ENCODE assay signal across 8 mouse cellular contexts in genomic region chr9:7763614-7764300, GRCm38 (mm10). TPM values are rescaled to one million over a fixed set of nuclear protein-coding genes. Genes with fewer than 3 reads are reported as not detected.
A peak's percentile ranks its signal among the peaks of the same experiment; 100 is the strongest.
DNase-seq lines count a peak whose midpoint lies in the region; ATAC-seq and TF ChIP-seq lines count a peak whose summit lies in the region.

TSS of gene Tmem123 (plus strand) at chr9:7764041.

- peak; percentile 81 for ATAC-seq in activated CD4-positive, CD25-positive, alpha-beta regulatory T cell, adult 4 months

- peak; percentile 99 for DNase-seq in gastrocnemius, adult 8-10 months (ENCODE audit: low spot score in 2 of 2)
- peak; percentile 94 for DNase-seq in hindlimb bud, embryonic 11.5 days (ENCODE audit: extremely low spot score, low read depth, low spot score)
- DNase-seq in left cerebral cortex, adult 8-10 months (ENCODE audit: low spot score in 2 of 2): peak; percentile 77 to 95
- peak; percentile 95 for DNase-seq in right cerebral cortex, postnatal 10 days (ENCODE audit: low spot score in 2 of 2)
- DNase-seq in urinary bladder, postnatal 25 days (ENCODE audit: low spot score): peak; percentile 99

- H3K27ac ChIP-seq in cortical plate, adult 2 months (ENCODE audit: insufficient read depth, low read length): peak within 1 kb of the TSS; percentile 75

- peak within 1 kb of the TSS; percentile 53 for H3K4me3 ChIP-seq in cortical plate, adult 2 months (ENCODE audit: insufficient read depth, low read length)
- peak within 1 kb of the TSS; percentile 95 for H3K4me3 ChIP-seq in megakaryocyte, embryonic 14.5 days (replicated peaks)

- no peak for TF ChIP-seq POLR2A in cortical plate, adult 2 months (IDR thresholded peaks at IDR 0.05; ENCODE audit: extremely low read depth, insufficient read depth, low read length)

- H3K36me3 ChIP-seq in megakaryocyte, embryonic 14.5 days (replicated peaks; ENCODE audit: low read length): peaks cover 32% of the 10 kb centered on the region

- no peaks in the 10 kb centered on the region for H3K27me3 ChIP-seq in megakaryocyte, embryonic 14.5 days (replicated peaks)

- H3K4me1 ChIP-seq in cortical plate, adult 2 months (ENCODE audit: control insufficient read depth, insufficient read depth, low read length): no peaks in the 10 kb centered on the region
- peaks cover 56% of the 10 kb centered on the region for H3K4me1 ChIP-seq in megakaryocyte, embryonic 14.5 days

- no peak for TF ChIP-seq CTCF in cortical plate, adult 2 months (IDR thresholded peaks at IDR 0.05; ENCODE audit: extremely low read depth, insufficient read depth, low read length)

- peaks cover 4% of the 10 kb centered on the region; the same call in 1 of the 2 replicates for H3K9me3 ChIP-seq in megakaryocyte, embryonic 14.5 days

RNA-seq across cellular contexts. Expression of gene Tmem123, which starts in this region (rescaled TPM):
- 100 to 1,000 TPM; 110 to 119 TPM for polyA plus RNA-seq in activated CD4-positive, CD25-positive, alpha-beta regulatory T cell, adult 4 months (2017; shearing (Covaris generic))
- polyA plus RNA-seq in cortical plate, adult 2 months (2012; rRNA removed): 14.9 and 18.1 TPM in 2 replicates
- total RNA-seq in gastrocnemius, adult 8-10 months (2022): 10 to 100 TPM; 20.5 to 29.5 (median 25.4) TPM
- 10 to 100 TPM; 11.6 to 12.5 (median 11.7) TPM for total RNA-seq in left cerebral cortex, adult 8-10 months (2022)
- polyA plus RNA-seq in megakaryocyte, embryonic 14.5 days (2012; ENCODE audit: insufficient read depth, low replicate concordance): 75.8 and 82.1 TPM in 2 replicates

Comparison
In these comparisons a context has a peak if more than half of its experiments do, and no peak if none do; other contexts are left out.
1. Peak in every context shown above with its lines: DNase-seq, ATAC-seq, H3K4me3 ChIP-seq and H3K27ac ChIP-seq.